Mouse (Mus musculus): Measurements from ENCODE around the gene Gls2. TPM values are rescaled to one million over a fixed set of nuclear protein-coding genes. Genes with fewer than 3 reads are reported as not detected.
"Not testable (repeated sequence)": the region's sequence is repeated elsewhere in the genome, so short reads cannot be mapped to it uniquely, and the experiment has no call there.

Gls2 gene
- total RNA-seq, 2 experiments from 2014 or later = 4.8 to 8.2 TPM

- DNase-seq (ENCODE audit: low spot score in 2 of 2) = no peak
Observed at GRCm38 (mm10) chr10:128193113-128193512, 1.1 kb upstream of the Gls2 start.

- DNase-seq (ENCODE audit: low spot score in 2 of 2) = peak; percentile 15 to 24
Observed at GRCm38 (mm10) chr10:128194551-128195461, 549 bp downstream of the Gls2 start.

- no peak for DNase-seq (ENCODE audit: low spot score in 2 of 2)
Observed at GRCm38 (mm10) chr10:128201856-128202255, 7.6 kb downstream of the Gls2 start.

- DNase-seq (ENCODE audit: low spot score in 2 of 2) = no peak
Observed at GRCm38 (mm10) chr10:128204941-128205340, 10.7 kb downstream of the Gls2 start.

GRCm38 (mm10) chr10:128208326-128208725 lies 14.1 kb downstream of the Gls2 start:
- no peak for DNase-seq (ENCODE audit: low spot score in 2 of 2)

- DNase-seq (ENCODE audit: low spot score in 2 of 2) = no peak
Observed at GRCm38 (mm10) chr10:128209311-128210009, 15.2 kb downstream of the Gls2 start.

GRCm38 (mm10) chr10:128210131-128210530 lies 15.9 kb downstream of the Gls2 start:
- no peak for DNase-seq (ENCODE audit: low spot score in 2 of 2)

GRCm38 (mm10) chr10:128210954-128211353 lies 16.7 kb downstream of the Gls2 start:
- DNase-seq (ENCODE audit: low spot score in 2 of 2) = no peak

GRCm38 (mm10) chr10:128211390-128212108 lies 17.3 kb downstream of the Gls2 start, which contains the start of gene Spryd4:
TSS of gene Spryd4 (minus strand) at chr10:128211807.
- peak; percentile 81 to 85 for DNase-seq (ENCODE audit: low spot score in 2 of 2)

GRCm38 (mm10) chr10:128212148-128212547 lies 17.9 kb downstream of the Gls2 start:
- no peak for DNase-seq (ENCODE audit: low spot score in 2 of 2)

GRCm38 (mm10) chr10:128212871-128213323 lies 18.6 kb downstream of the Gls2 start:
- DNase-seq (ENCODE audit: low spot score in 2 of 2) = no peak

GRCm38 (mm10) chr10:128214112-128214511 lies 19.9 kb downstream of the Gls2 start:
- DNase-seq (ENCODE audit: low spot score in 2 of 2) = not testable (repeated sequence)

- no peak for DNase-seq (ENCODE audit: low spot score in 2 of 2)
Observed at GRCm38 (mm10) chr10:128214981-128215380, 20.7 kb downstream of the Gls2 start.

GRCm38 (mm10) chr10:128218387-128219117 lies 24.3 kb downstream of the Gls2 start:
- DNase-seq (ENCODE audit: low spot score in 2 of 2) = no peak

- no peak for DNase-seq (ENCODE audit: low spot score in 2 of 2)
Observed at GRCm38 (mm10) chr10:128221533-128222286, 27.5 kb downstream of the Gls2 start.

- no peak for DNase-seq (ENCODE audit: low spot score in 2 of 2)
Observed at GRCm38 (mm10) chr10:128225064-128225463, 30.8 kb downstream of the Gls2 start.

GRCm38 (mm10) chr10:128225538-128225937 lies 31.3 kb downstream of the Gls2 start, which contains the start of gene Mip:
TSS of gene Mip (plus strand) at chr10:128225838.
- no peak for DNase-seq (ENCODE audit: low spot score in 2 of 2)

- no peak for DNase-seq (ENCODE audit: low spot score in 2 of 2)
Observed at GRCm38 (mm10) chr10:128227592-128227991, 33.3 kb downstream of the Gls2 start.

- DNase-seq (ENCODE audit: low spot score in 2 of 2) = no peak
Observed at GRCm38 (mm10) chr10:128228009-128228408, 33.8 kb downstream of the Gls2 start.

GRCm38 (mm10) chr10:128230582-128230981 lies 36.3 kb downstream of the Gls2 start:
- DNase-seq (ENCODE audit: low spot score in 2 of 2) = no peak

All from adrenal gland, postnatal 4 days (tissue).